Mouse (Mus musculus): ENCODE measurements at regions not wholly inside any gene's neighbourhood (a gene's known extent, or its start where the extent isn't known, plus 50 kb on each side); places are given as distances from the start of the nearest gene placed in this dataset.
"Not testable (repeated sequence)": the region's sequence is repeated elsewhere in the genome, so short reads cannot be mapped to it uniquely, and the experiment has no call there.

GRCm38 (mm10) chr6:63044984-63045383 is 210.7 kb upstream of the Grid2 start:
- no peak for DNase-seq (ENCODE audit: low spot score in 2 of 2)

GRCm38 (mm10) chr6:63064576-63064975 is 191.1 kb upstream of the Grid2 start:
- DNase-seq (ENCODE audit: low spot score in 2 of 2) = not testable (repeated sequence)

DNA sequence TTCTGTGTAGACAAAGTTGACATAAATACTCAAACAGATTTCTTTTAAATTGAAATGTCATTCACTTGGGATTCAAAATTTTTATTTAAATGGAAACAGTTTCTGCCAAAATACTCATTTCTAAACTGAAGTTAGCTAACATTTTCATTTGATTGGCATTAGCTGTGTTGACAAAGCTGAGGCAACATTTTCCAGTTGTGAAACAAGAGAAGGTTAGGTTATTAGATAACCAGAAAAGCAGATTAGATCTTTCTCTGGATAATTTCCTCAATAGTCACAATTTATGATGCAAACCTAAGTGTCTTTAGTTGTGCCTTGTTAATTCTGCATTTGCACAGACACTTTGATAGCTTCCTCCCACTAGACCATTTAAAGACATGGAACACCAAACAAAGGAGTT is 167.5 kb upstream of the Grid2 start:
- DNase-seq (ENCODE audit: low spot score in 2 of 2) = no peak

- DNase-seq (ENCODE audit: low spot score in 2 of 2) = not testable (repeated sequence)
Measured at GRCm38 (mm10) chr6:63128834-63129233, 126.8 kb upstream of the Grid2 start.

DNA sequence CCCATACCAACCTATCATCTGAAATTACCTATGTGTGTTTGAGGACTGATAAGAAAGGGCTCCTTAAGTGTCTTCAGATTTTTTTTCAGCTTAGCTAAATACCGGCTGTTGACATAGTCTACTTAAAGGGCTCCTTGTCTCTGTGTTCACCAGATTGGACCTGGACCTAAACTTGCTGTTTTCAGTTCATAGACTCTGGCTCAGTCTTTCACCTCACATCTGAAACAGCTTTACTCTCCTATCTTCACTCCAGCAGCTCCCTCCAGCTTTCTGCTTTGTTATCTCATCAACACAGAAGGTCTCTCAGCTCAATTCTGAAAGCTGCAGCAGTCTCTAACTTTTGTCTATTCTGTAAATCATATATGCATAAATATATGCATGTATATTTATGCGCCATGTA is 106.4 kb upstream of the Grid2 start:
- DNase-seq (ENCODE audit: low spot score in 2 of 2) = no peak

- DNase-seq (ENCODE audit: low spot score in 2 of 2) = peak in 1 of 2 experiments; percentile 7
Measured at GRCm38 (mm10) chr6:63180210-63180609, 75.5 kb upstream of the Grid2 start.

Measured in layer of hippocampus, postnatal 14 days (tissue).